Mouse (Mus musculus) CH12.LX (cell line): ENCODE results near the gene Mcrs1. TPM values are rescaled to one million over a fixed set of nuclear protein-coding genes. Genes with fewer than 3 reads are reported as not detected.

ENCODE experiments used
- DNase-seq: peaks from one replicate; pipeline ENCODE4 v3.0.0-alpha.2; 2013; ENCODE audit errors: extremely low read depth
- H3K27ac ChIP-seq: 2 replicates; pipeline ENCODE4 v1.5.1; 2012; ENCODE audit warnings: low read depth, mild to moderate bottlenecking, control low read depth, moderate library complexity; ENCODE audit not compliant: insufficient read depth
- H3K27me3 ChIP-seq: replicated peaks from 2 replicates; pipeline ENCODE3; 2012; ENCODE audit warnings: inconsistent platforms
- H3K36me3 ChIP-seq, 2 experiments: replicated peaks in 1 of 2; 2 replicates each; pipeline versions ENCODE3 to v1.6.1; 2012; ENCODE audit warnings: inconsistent platforms in 1 of 2, low read length in 1 of 2, mild to moderate bottlenecking in 1 of 2, mixed read lengths in 1 of 2, moderate library complexity in 1 of 2; ENCODE audit not compliant: control insufficient read depth in 1 of 2, insufficient read depth in 1 of 2
- H3K4me1 ChIP-seq, 2 experiments: 2 replicates each; pipeline ENCODE4 v1.6.1; 2012; ENCODE audit warnings: inconsistent platforms in 1 of 2, moderate library complexity in 1 of 2; ENCODE audit not compliant: insufficient read depth in 2 of 2, control insufficient read depth in 1 of 2
- H3K4me2 ChIP-seq: 2 replicates; pipeline ENCODE4 v1.6.1; 2012; ENCODE audit warnings: low read depth, mild to moderate bottlenecking, control low read depth; ENCODE audit not compliant: poor library complexity, insufficient read depth, severe bottlenecking
- H3K4me3 ChIP-seq, 3 experiments: fragments of 150-350 bp in 1 of 3; sonication (generic) in 1 of 3; replicated peaks in 1 of 3; 2 replicates each; pipeline versions ENCODE3 to v1.5.1; 2011 to 2012; ENCODE audit warnings: low read depth in 2 of 3, low read length in 2 of 3, mild to moderate bottlenecking in 2 of 3, moderate library complexity in 2 of 3, control low read depth in 1 of 3, improper control_type of control experiment in 1 of 3, inconsistent platforms in 1 of 3, mixed read lengths in 1 of 3; ENCODE audit not compliant: poor library complexity in 1 of 3
- H3K79me2 ChIP-seq: replicated peaks from 2 replicates; pipeline ENCODE4 v1.6.1; 2012; ENCODE audit warnings: mild to moderate bottlenecking, moderate library complexity; ENCODE audit not compliant: control insufficient read depth, poor library complexity, insufficient read depth, severe bottlenecking; ENCODE audit errors: extremely low read depth
- H3K9ac ChIP-seq: 2 replicates; pipeline ENCODE4 v1.6.1; 2012; ENCODE audit warnings: low read depth, mild to moderate bottlenecking, control low read depth, moderate library complexity; ENCODE audit not compliant: insufficient read depth
- H3K9me3 ChIP-seq: replicated peaks from 2 replicates; pipeline ENCODE3; 2012; ENCODE audit warnings: low read length, inconsistent platforms, mixed read lengths
- CHD1 ChIP-seq: IDR thresholded peaks from 2 replicates; pipeline ENCODE4 v1.6.1; 2012; ENCODE audit warnings: low read depth, low read length, improper control_type of control experiment, inconsistent platforms
- CTCF ChIP-seq, 2 experiments: IDR thresholded peaks in 1 of 2; conservative IDR thresholded peaks in 1 of 2; 2 replicates each; pipeline ENCODE4 v1.5.1; 2011 to 2012; ENCODE audit warnings: low read depth in 2 of 2, low read length in 2 of 2, improper control_type of control experiment in 1 of 2, inconsistent platforms in 1 of 2, mild to moderate bottlenecking in 1 of 2, moderate library complexity in 1 of 2
- E2F4 ChIP-seq: IDR thresholded peaks from 2 replicates; pipeline ENCODE4 v1.6.1; 2011; ENCODE audit warnings: low read depth, low read length, improper control_type of control experiment; ENCODE audit not compliant: insufficient replicate concordance
- ETS1 ChIP-seq: conservative IDR thresholded peaks from 2 replicates; pipeline ENCODE4 v1.6.1; 2012; ENCODE audit warnings: low read depth, mild to moderate bottlenecking, inconsistent platforms, low read length, improper control_type of control experiment, moderate library complexity
- GABPA ChIP-seq: IDR thresholded peaks from 2 replicates; pipeline ENCODE4 v1.6.1; 2012; ENCODE audit warnings: low read depth, low read length, improper control_type of control experiment, inconsistent platforms; ENCODE audit not compliant: insufficient replicate concordance
- JUN ChIP-seq: IDR thresholded peaks from 2 replicates; pipeline ENCODE4 v1.6.1; 2011; ENCODE audit warnings: low read depth, mild to moderate bottlenecking, low read length, improper control_type of control experiment, moderate library complexity; ENCODE audit not compliant: insufficient read depth
- MAX ChIP-seq: IDR thresholded peaks from 2 replicates; pipeline ENCODE4 v1.6.1; 2011; ENCODE audit warnings: low read length, improper control_type of control experiment
- MAZ ChIP-seq: IDR thresholded peaks from 2 replicates; pipeline ENCODE4 v1.6.1; 2012; ENCODE audit warnings: low read depth, mild to moderate bottlenecking, inconsistent platforms, low read length, improper control_type of control experiment, moderate library complexity
- MXI1 ChIP-seq: IDR thresholded peaks from 2 replicates; pipeline ENCODE4 v1.6.1; 2011; ENCODE audit warnings: mild to moderate bottlenecking, low read depth, low read length, improper control_type of control experiment
- MYC ChIP-seq: IDR thresholded peaks from 2 replicates; pipeline ENCODE4 v1.6.1; 2011; ENCODE audit warnings: low read depth, mild to moderate bottlenecking, improper control_type of control experiment, low read length
- POLR2A ChIP-seq: IDR thresholded peaks from 2 replicates; pipeline ENCODE4 v1.6.1; 2011; ENCODE audit warnings: low read depth, mild to moderate bottlenecking, improper control_type of control experiment, low read length
- POLR2AphosphoS2 ChIP-seq: IDR thresholded peaks from 2 replicates; pipeline ENCODE4 v1.6.1; 2011; ENCODE audit warnings: low read depth, low read length, improper control_type of control experiment
- RAD21 ChIP-seq: IDR thresholded peaks from 2 replicates; pipeline ENCODE4 v1.6.1; 2011; ENCODE audit warnings: low read depth, mild to moderate bottlenecking, low read length, improper control_type of control experiment, moderate library complexity
- SIN3A ChIP-seq: IDR thresholded peaks from 2 replicates; pipeline ENCODE4 v1.6.1; 2012; ENCODE audit warnings: low read length, improper control_type of control experiment, inconsistent platforms
- SMC3 ChIP-seq: IDR thresholded peaks from 2 replicates; pipeline ENCODE4 v1.6.1; 2011; ENCODE audit warnings: low read depth, low read length, improper control_type of control experiment
- UBTF ChIP-seq: IDR thresholded peaks from 2 replicates; pipeline ENCODE4 v1.6.1; 2012; ENCODE audit warnings: low read depth, mild to moderate bottlenecking, inconsistent platforms, low read length, improper control_type of control experiment, moderate library complexity
- USF2 ChIP-seq: conservative IDR thresholded peaks from 2 replicates; pipeline ENCODE4 v1.6.1; 2011; ENCODE audit warnings: low read depth, low read length, improper control_type of control experiment
- ZC3H11A ChIP-seq: IDR thresholded peaks from 2 replicates; pipeline ENCODE4 v1.6.1; 2012; ENCODE audit warnings: low read depth, mild to moderate bottlenecking, inconsistent platforms, low read length, improper control_type of control experiment
- ZKSCAN1 ChIP-seq: IDR thresholded peaks from 2 replicates; pipeline ENCODE4 v1.6.1; 2012; ENCODE audit warnings: low read depth, inconsistent platforms, low read length, improper control_type of control experiment, borderline replicate concordance
- ZNF384 ChIP-seq: IDR thresholded peaks from 2 replicates; pipeline ENCODE4 v1.6.1; 2012; ENCODE audit warnings: low read depth, low read length, improper control_type of control experiment, inconsistent platforms
- dilution Hi-C: fragments of 300-500 bp; cut with MboI; formaldehyde crosslinking; loops from 2 replicates; pipeline ENCODE4 v1.14.3; 2020; ENCODE audit warnings: low sequenced_read_pairs; ENCODE audit not compliant: extremely low pct_unique_long_range_greater_than_20kb, extremely low pct_ligation_motif_present
- in situ Hi-C: fragments of 300-500 bp; cut with MboI; formaldehyde crosslinking; loops from 3 replicates; pipeline ENCODE4 v1.14.3; 2019; ENCODE audit warnings: low sequenced_read_pairs, low pct_ligation_motif_present, low pct_unique_long_range_greater_than_20kb, mixed read lengths
- polyA plus RNA-seq: library from polyadenylated mRNA; unstranded; fragments of >175 nt; gene quantifications from 2 replicates; pipeline ENCODE4 v1.2.1, GENCODE M21; 2012; ENCODE audit warnings: low read depth; ENCODE audit not compliant: insufficient read length
- total RNA-seq, 2 experiments: library from RNA; depleted of rRNA; stranded (reverse); fragments of 300-350 nt in 1 of 2; fragments of >200 nt in 1 of 2; gene quantifications; 2 replicates each; pipeline ENCODE4 v1.2.3; 2012 to 2014

Gene Mcrs1
- total and polyA plus RNA-seq, 3 experiments: 75.9 to 105 (median 85.1) TPM

- in situ Hi-C loops: no loop called here
- dilution Hi-C loops: no loop called here
Observed at GRCm38 (mm10) chr15:99284527-99285188, 32.9 kb upstream of the Mcrs1 start.

GRCm38 (mm10) chr15:99283456-99283855 is 31.7 kb upstream of the Mcrs1 start:
- H3K9ac ChIP-seq: no peak overlapping the region
- no peak overlapping the region for H3K4me3 ChIP-seq
- in situ Hi-C loops (no loop called here), dilution Hi-C loops (no loop called here)
- peak; percentile 39 for DNase-seq
- peaks cover 13 to 15% of the 10 kb centered on the region in 2 experiments for H3K4me1 ChIP-seq
- H3K79me2 ChIP-seq: no peaks in the 10 kb centered on the region
- TF ChIP-seq GABPA: no peak
- TF ChIP-seq RAD21: peak; percentile 32
- TF ChIP-seq JUN: no peak
- no peak for TF ChIP-seq E2F4
- no peak for TF ChIP-seq ZKSCAN1
- TF ChIP-seq USF2: no peak
- peak; percentile 59 for TF ChIP-seq SMC3
- no peak for TF ChIP-seq POLR2AphosphoS2
- no peak for TF ChIP-seq UBTF
- peak; percentile 19; the same call in 1 of the 2 replicates for TF ChIP-seq ZNF384
- TF ChIP-seq CTCF (conservative IDR thresholded peaks at IDR 0.05 in 1 of 2, IDR thresholded peaks at IDR 0.05 in 1 of 2; ENCODE audit: low read depth in 2 of 2, low read length in 2 of 2): peak; percentile 42 to 70
- no peak for TF ChIP-seq CHD1
- no peak for TF ChIP-seq ETS1
- no peak for TF ChIP-seq POLR2A
- H3K36me3 ChIP-seq: no peaks in the 10 kb centered on the region
- no peaks in the 10 kb centered on the region for H3K9me3 ChIP-seq
- peaks cover 64% of the 10 kb centered on the region for H3K27me3 ChIP-seq
- H3K4me2 ChIP-seq: no peak overlapping the region
- H3K27ac ChIP-seq: no peak overlapping the region

More at GRCm38 (mm10) chr15:99284527-99285188, 32.9 kb upstream of the Mcrs1 start:
- peak; percentile 69 for DNase-seq
- H3K4me1 ChIP-seq: peaks cover 13 to 15% of the 10 kb centered on the region in 2 experiments
- 0 out of 2 replicates have a peak, but pooled peaks have one; percentile 35 for TF ChIP-seq MAX
- 0 out of 2 replicates have a peak, but pooled peaks have one; percentile 51 for TF ChIP-seq MAZ
- no peak for TF ChIP-seq SIN3A
- TF ChIP-seq MYC: 0 out of 2 replicates have a peak, but pooled peaks have one; percentile 14
- peak; percentile 34; the same call in 1 of the 2 replicates for TF ChIP-seq MXI1
- no peak for TF ChIP-seq ZC3H11A
- no peak overlapping the region for H3K9ac ChIP-seq
- no peaks in the 10 kb centered on the region for H3K9me3 ChIP-seq
- no peak overlapping the region for H3K4me3 ChIP-seq
- H3K27ac ChIP-seq: no peak overlapping the region
- H3K27me3 ChIP-seq: peaks cover 56% of the 10 kb centered on the region
- peak overlapping the region; percentile 17; the same call in 1 of the 2 replicates for H3K4me2 ChIP-seq
- no peaks in the 10 kb centered on the region for H3K79me2 ChIP-seq
- no peaks in the 10 kb centered on the region for H3K36me3 ChIP-seq
